Mouse (Mus musculus) MEL-GATA-1-ER (cell line): ENCODE data around the gene Grhl1.

Experiments used
- DNase-seq: peaks from one replicate; pipeline ENCODE4 v3.0.0-alpha.2; 2012; ENCODE audit warnings: low read depth; ENCODE audit errors: extremely low read depth

Gene Grhl1

DNA sequence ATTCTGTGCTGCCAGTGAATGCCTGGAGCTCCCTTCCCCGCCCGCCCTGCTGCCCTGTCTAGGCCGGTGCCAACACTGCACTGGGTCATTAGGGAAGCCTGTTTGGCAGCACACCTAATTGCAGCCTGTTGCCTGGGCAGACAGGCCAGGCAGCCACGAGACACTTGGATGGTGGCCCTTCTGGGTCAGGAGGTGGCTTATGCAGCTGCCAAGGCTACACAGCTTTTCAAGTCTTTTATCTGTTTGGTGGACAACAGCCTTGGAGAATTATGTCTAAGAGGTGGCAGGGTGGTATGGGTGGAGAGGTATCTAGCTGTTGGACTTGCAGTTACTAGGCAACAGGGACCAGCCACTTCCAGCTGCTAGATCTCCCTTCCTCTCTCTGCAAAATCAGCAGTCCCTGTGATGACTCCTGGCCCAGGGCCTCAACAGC lies 70.3 kb downstream of the Grhl1 start:
- peak; percentile 25 for DNase-seq

GRCm38 (mm10) chr12:24644125-24644571 lies 72.1 kb downstream of the Grhl1 start:
- peak; percentile 99 for DNase-seq

- peak; percentile 13 for DNase-seq
Measured at GRCm38 (mm10) chr12:24645901-24646300, 73.8 kb downstream of the Grhl1 start.

GRCm38 (mm10) chr12:24648094-24648493 lies 76.0 kb downstream of the Grhl1 start:
- DNase-seq: no peak

GRCm38 (mm10) chr12:24650415-24651062 lies 78.5 kb downstream of the Grhl1 start:
- peak; percentile 56 for DNase-seq

GRCm38 (mm10) chr12:24651063-24651557 lies 79.0 kb downstream of the Grhl1 start, which contains the start of gene Klf11:
Gene Klf11 (plus strand): TSS chr12:24651274.
- DNase-seq: peak; percentile 69

- peak; percentile 87 for DNase-seq
Measured at GRCm38 (mm10) chr12:24651642-24652342, 79.7 kb downstream of the Grhl1 start.

GRCm38 (mm10) chr12:24654065-24654862 lies 82.2 kb downstream of the Grhl1 start:
- DNase-seq: no peak

DNA sequence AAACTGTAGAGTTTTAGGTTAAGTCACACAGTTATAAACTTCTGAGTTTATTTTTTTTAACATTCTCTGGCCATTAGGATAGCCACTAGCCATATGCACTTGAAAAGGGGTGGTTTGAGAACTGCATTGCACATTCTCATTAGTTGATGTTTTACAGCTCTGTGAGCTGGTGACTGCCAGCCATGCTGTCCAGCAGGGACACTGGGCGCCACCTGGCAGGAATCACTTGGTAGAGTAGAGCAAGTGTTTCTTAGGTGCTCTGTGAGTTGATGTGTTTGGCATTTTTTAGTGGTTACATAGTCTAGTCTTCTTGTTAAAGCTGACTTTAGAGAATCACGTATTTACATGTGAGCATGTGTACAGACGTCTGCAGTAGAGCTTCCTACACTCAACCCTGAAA lies 84.4 kb downstream of the Grhl1 start:
- no peak for DNase-seq

DNA sequence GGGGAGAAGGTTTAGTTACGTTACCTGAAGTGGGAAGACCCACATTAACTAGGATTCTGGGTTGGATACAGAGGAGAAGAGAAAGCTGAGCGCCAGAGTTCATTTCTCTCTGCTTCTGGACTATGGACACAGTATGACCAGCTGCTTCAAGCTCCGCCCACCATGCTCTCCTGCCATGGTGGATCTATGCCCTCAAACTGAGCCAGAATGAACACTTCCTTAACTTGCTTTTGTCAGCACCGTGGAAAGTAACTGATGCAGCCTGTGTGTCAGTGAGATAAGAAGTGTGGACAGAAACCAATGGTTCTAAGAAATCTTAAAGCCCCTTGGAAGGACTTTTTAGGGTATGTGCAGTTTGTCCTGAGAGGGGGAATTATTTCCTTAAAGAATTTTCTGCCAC lies 86.9 kb downstream of the Grhl1 start:
- DNase-seq: no peak

DNA sequence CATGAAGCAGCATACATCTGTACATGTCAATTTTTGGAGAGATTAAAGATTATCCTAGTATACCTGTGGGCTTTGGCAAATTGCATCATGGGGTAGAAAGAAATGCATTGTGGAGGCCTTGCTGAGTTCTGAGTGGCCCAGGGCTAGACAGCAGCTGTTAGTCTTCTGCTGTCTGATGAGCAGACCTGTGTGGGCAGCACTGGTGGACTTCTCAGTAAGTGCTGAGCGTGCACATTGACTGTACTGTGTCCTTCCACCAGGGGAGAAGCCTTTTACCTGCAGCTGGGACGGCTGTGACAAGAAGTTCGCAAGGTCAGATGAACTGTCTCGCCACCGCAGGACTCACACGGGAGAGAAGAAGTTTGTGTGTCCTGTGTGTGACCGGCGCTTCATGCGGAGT lies 87.8 kb downstream of the Grhl1 start:
- DNase-seq: no peak

GRCm38 (mm10) chr12:24661100-24661499 lies 89.0 kb downstream of the Grhl1 start:
- DNase-seq: no peak

DNA sequence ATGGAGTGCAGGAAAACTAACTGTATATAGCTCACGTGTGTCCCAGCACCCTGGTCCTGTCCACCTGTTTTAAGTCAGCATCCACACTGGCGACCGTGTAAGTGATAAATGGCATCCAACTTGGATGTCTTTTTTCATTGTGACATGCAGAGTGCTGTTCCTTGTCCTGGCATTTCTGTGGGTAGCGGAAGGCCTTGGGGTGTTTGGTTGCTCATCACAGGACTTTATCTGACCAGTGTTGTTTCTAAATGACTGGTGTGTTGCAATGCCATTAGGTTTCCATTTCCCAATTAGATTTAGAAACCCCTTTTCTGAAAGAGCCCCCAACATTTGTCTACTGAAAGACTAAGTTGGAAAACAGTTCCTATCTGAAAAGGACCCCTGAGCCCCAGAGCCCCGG lies 90.0 kb downstream of the Grhl1 start:
- no peak for DNase-seq
